Mouse (Mus musculus): ENCODE measurements around the gene Crhr2.

DNA sequence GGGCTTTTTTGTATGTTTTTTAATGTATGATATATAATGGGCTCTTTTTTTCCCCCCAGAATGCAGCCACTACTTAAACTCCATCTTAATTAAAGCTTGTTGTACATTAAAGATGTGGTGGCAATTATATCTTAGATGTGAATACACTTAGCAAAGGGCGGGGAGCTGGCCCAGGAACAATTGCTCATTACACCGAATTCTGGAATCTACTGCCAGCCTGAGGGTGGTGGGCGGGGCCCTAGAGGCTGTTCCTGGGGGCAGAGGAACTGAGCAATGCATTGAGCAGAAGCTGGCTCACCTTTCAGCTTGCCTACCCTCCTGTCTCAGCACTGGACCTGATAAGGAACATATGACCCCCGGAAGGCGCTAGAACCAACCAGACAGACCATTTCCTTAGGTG is 34.2 kb downstream of the Crhr2 start:
- TF ChIP-seq GATA1 (IDR thresholded peaks at IDR 0.05; ENCODE audit: borderline replicate concordance, low read length) (no peak), FLI1 (IDR thresholded peaks at IDR 0.05; ENCODE audit: low read length) (no peak)
